Mouse (Mus musculus) left cerebral cortex, postnatal 4 days (tissue): ENCODE data around the gene Kdm4a. TPM values are rescaled to one million over a fixed set of nuclear protein-coding genes. Genes with fewer than 3 reads are reported as not detected.

Experiments used
- DNase-seq: peaks from one replicate; pipeline ENCODE4 v3.0.0-alpha.2; 2022
- intact Hi-C: fragments of 180-260 bp; cut with DNase I; formaldehyde crosslinking; loops from one replicate; pipeline ENCODE4 v1.15.1; 2025
- total RNA-seq, 2 experiments: library from RNA; stranded (reverse); gene quantifications; 2 replicates each; pipeline ENCODE4 v1.2.3; 2021

Gene Kdm4a
- total RNA-seq, 2 experiments from 2014 or later: 88.8 to 91.8 TPM

- no peak for DNase-seq
- intact Hi-C loops: no loop called here
Observed at GRCm38 (mm10) chr4:118123030-118123704, 56.7 kb downstream of the Kdm4a start.

- intact Hi-C loops: no loop called here
- no peak for DNase-seq
Observed at GRCm38 (mm10) chr4:118122078-118122477, 57.8 kb downstream of the Kdm4a start.

- intact Hi-C loops: no loop called here
Observed at GRCm38 (mm10) chr4:118117565-118117964, 62.3 kb downstream of the Kdm4a start.

GRCm38 (mm10) chr4:118116098-118116497, 63.7 kb downstream of the Kdm4a start:
- intact Hi-C loops: no loop called here
- no peak for DNase-seq

More at GRCm38 (mm10) chr4:118117565-118117964, 62.3 kb downstream of the Kdm4a start:
- DNase-seq: no peak

GRCm38 (mm10) chr4:118115132-118115531, 64.7 kb downstream of the Kdm4a start:
- DNase-seq: no peak
- intact Hi-C loops: no loop called here

GRCm38 (mm10) chr4:118112601-118113000, 67.2 kb downstream of the Kdm4a start:
- DNase-seq: no peak
- intact Hi-C loops: no loop called here

- intact Hi-C loops: no loop called here
Observed at GRCm38 (mm10) chr4:118109649-118110048, 70.2 kb downstream of the Kdm4a start.

GRCm38 (mm10) chr4:118108779-118109178, 71.1 kb downstream of the Kdm4a start:
- DNase-seq: no peak
- intact Hi-C loops: no loop called here

More at GRCm38 (mm10) chr4:118109649-118110048, 70.2 kb downstream of the Kdm4a start:
- DNase-seq: no peak

GRCm38 (mm10) chr4:118105256-118106053, 74.4 kb downstream of the Kdm4a start:
- DNase-seq: no peak
- intact Hi-C loops: no loop called here

GRCm38 (mm10) chr4:118103280-118103830, 76.5 kb downstream of the Kdm4a start:
- no peak for DNase-seq
- intact Hi-C loops: no loop called here

GRCm38 (mm10) chr4:118101497-118101896, 78.3 kb downstream of the Kdm4a start:
- no peak for DNase-seq
- intact Hi-C loops: no loop called here

- DNase-seq: peak; percentile 69
- intact Hi-C loops: no loop called here
Observed at GRCm38 (mm10) chr4:118099637-118100364, 80.0 kb downstream of the Kdm4a start.

- intact Hi-C loops: no loop called here
- no peak for DNase-seq
Observed at GRCm38 (mm10) chr4:118098571-118098970, 81.3 kb downstream of the Kdm4a start.

- intact Hi-C loops: no loop called here
- DNase-seq: no peak
Observed at GRCm38 (mm10) chr4:118096069-118096468, 83.8 kb downstream of the Kdm4a start.

GRCm38 (mm10) chr4:118092784-118093457, 86.9 kb downstream of the Kdm4a start:
- intact Hi-C loops: no loop called here
- DNase-seq: no peak

GRCm38 (mm10) chr4:118090449-118090848, 89.4 kb downstream of the Kdm4a start:
- DNase-seq: no peak
- intact Hi-C loops: no loop called here

- intact Hi-C loops: loop anchor here (5.0 to 10.0 kb wide), 3 partner anchors 202 to 385 kb away; partner anchors contain the start of gene Ptprf
- DNase-seq: peak; percentile 48
Observed at GRCm38 (mm10) chr4:118089939-118090338, 89.9 kb downstream of the Kdm4a start.

- intact Hi-C loops: loop anchor here (5.0 to 10.0 kb wide), 3 partner anchors 204 to 384 kb away; partner anchors contain the start of gene Ptprf
- no peak for DNase-seq
Observed at GRCm38 (mm10) chr4:118088771-118089170, 91.1 kb downstream of the Kdm4a start.
